Mouse (Mus musculus) embryonic facial prominence, embryonic 10.5 days (tissue): ENCODE results near the gene Mef2d. TPM values are rescaled to one million over a fixed set of nuclear protein-coding genes. Genes with fewer than 3 reads are reported as not detected.

Experiments
- DNase-seq: peaks from one replicate; pipeline ENCODE4 v3.0.0-alpha.2; 2017; ENCODE audit warnings: low spot score
- H3K27ac ChIP-seq: fragments of 300-500 bp; sonication (generic); replicated peaks from 2 replicates; pipeline ENCODE4 v1.5.1; 2016; ENCODE audit warnings: mild to moderate bottlenecking
- H3K27me3 ChIP-seq: fragments of 300-500 bp; sonication (generic); replicated peaks from 2 replicates; pipeline ENCODE4 v1.6.1; 2016; ENCODE audit warnings: low read depth, mild to moderate bottlenecking; ENCODE audit not compliant: poor library complexity, severe bottlenecking
- H3K36me3 ChIP-seq: fragments of 300-500 bp; sonication (generic); replicated peaks from 2 replicates; pipeline ENCODE4 v1.6.1; 2016; ENCODE audit warnings: mild to moderate bottlenecking, moderate library complexity
- H3K4me1 ChIP-seq: fragments of 300-500 bp; sonication (generic); 2 replicates; pipeline ENCODE4 v1.6.1; 2016
- H3K4me3 ChIP-seq: fragments of 300-500 bp; sonication (generic); 2 replicates; pipeline ENCODE4 v1.5.1; 2016; ENCODE audit warnings: mild to moderate bottlenecking, moderate library complexity
- H3K9me3 ChIP-seq: fragments of 300-500 bp; sonication (generic); 2 replicates; pipeline ENCODE4 v1.6.1; 2016; ENCODE audit warnings: mild to moderate bottlenecking
- WGBS: fragments of 180-500 bp; shearing (Covaris S2); methylation state at CpG from one replicate; pipeline ENCODE4 v1.1.7; 2016; 5-methylcytosine and 5-hydroxymethylcytosine counted together
- microRNA-seq: library from miRNA; unstranded; fragments of <30 nt; microRNA quantifications from one replicate; pipeline ENCODE4, GENCODE M21; 2017
- polyA plus RNA-seq: library from polyadenylated mRNA; unstranded; fragments of >200 nt; fragmentation: Nextera tagmentation; extraction: Ambion mirVana; gene quantifications from 2 replicates; pipeline ENCODE4 v1.2.1, GENCODE M21; 2016

Mef2d gene
- polyA plus RNA-seq, 1 experiment from 2014 or later: 12.1 TPM

GRCm38 (mm10) chr3:88220842-88221241 lies 78.7 kb downstream of the Mef2d start:
- no peak overlapping the region for H3K4me3 ChIP-seq
- DNase-seq: peak; percentile 87
- peaks cover 7% of the 10 kb centered on the region; the same call in 1 of the 2 replicates for H3K4me1 ChIP-seq
- no peaks in the 10 kb centered on the region for H3K9me3 ChIP-seq
- H3K27me3 ChIP-seq: peaks cover 100% of the 10 kb centered on the region
- 3% methylated on average over 6 of the region's 6 CpGs for WGBS
- H3K27ac ChIP-seq: no peak overlapping the region
- H3K36me3 ChIP-seq: no peaks in the 10 kb centered on the region

Small RNA genes lying within 50 kb of the gene (microRNA-seq; reads per million reads assigned to microRNA genes)
- gene Gm25641: not detected
- 1.5 reads per million for gene Mir3093
- not detected for gene Mir9-1

Other genes with a start within 250 kb of the Mef2d start
- 269 and 278 TPM in 2 replicates for gene Hdgf, start 236.1 kb upstream of the Mef2d start, polyA plus RNA-seq
- gene Mrpl24, start 222.9 kb upstream of the Mef2d start, polyA plus RNA-seq: 78.4 and 79.3 TPM in 2 replicates
- gene Isg20l2, start 212.1 kb upstream of the Mef2d start, polyA plus RNA-seq: 78.0 and 81.3 TPM in 2 replicates
- 20.6 and 21.5 TPM in 2 replicates for gene Rrnad1, start 211.7 kb upstream of the Mef2d start, polyA plus RNA-seq
- 686 and 800 TPM in 2 replicates for gene Crabp2, start 193.7 kb upstream of the Mef2d start, polyA plus RNA-seq
- 35.3 and 46.2 TPM in 2 replicates for gene Nes, start 171.3 kb upstream of the Mef2d start, polyA plus RNA-seq
- 0.32 and 0.41 TPM in 2 replicates for gene Bcan, start 142.1 kb upstream of the Mef2d start, polyA plus RNA-seq
- gene Hapln2, start 114.8 kb upstream of the Mef2d start, polyA plus RNA-seq: not detected in 2 replicates
- 52.2 and 52.4 TPM in 2 replicates for gene Gpatch4, start 99.3 kb upstream of the Mef2d start, polyA plus RNA-seq
- gene Naxe, start 83.9 kb upstream of the Mef2d start, polyA plus RNA-seq: 126 and 145 TPM in 2 replicates
- gene Ttc24, start 64.1 kb upstream of the Mef2d start, polyA plus RNA-seq: 0.09 and 0.24 TPM in 2 replicates
- 27.3 and 28.2 TPM in 2 replicates for gene Iqgap3, start 60.4 kb upstream of the Mef2d start, polyA plus RNA-seq
- gene Rhbg, start 112.3 kb downstream of the Mef2d start, polyA plus RNA-seq: 0.17 TPM in 1 of 2 replicates, not detected in the other
- not detected in 2 replicates for gene Gm38392, start 144.8 kb downstream of the Mef2d start, polyA plus RNA-seq
- 12.6 and 14.7 TPM in 2 replicates for gene Tsacc, start 154.6 kb downstream of the Mef2d start, polyA plus RNA-seq
- gene Cct3, start 154.7 kb downstream of the Mef2d start, polyA plus RNA-seq: 862 and 910 TPM in 2 replicates
- gene Glmp, start 182.7 kb downstream of the Mef2d start, polyA plus RNA-seq: 142 and 153 TPM in 2 replicates
- gene Tmem79, start 193.8 kb downstream of the Mef2d start, polyA plus RNA-seq: 2.4 and 4.8 TPM in 2 replicates
- 84.8 and 86.3 TPM in 2 replicates for gene Smg5, start 193.9 kb downstream of the Mef2d start, polyA plus RNA-seq
- gene Paqr6, start 222.2 kb downstream of the Mef2d start, polyA plus RNA-seq: 0.43 and 1.2 TPM in 2 replicates
- gene Bglap3, start 230.4 kb downstream of the Mef2d start, polyA plus RNA-seq: 0.10 and 0.35 TPM in 2 replicates
- gene Bglap2, start 236.3 kb downstream of the Mef2d start, polyA plus RNA-seq: not detected in 2 replicates
- not detected in 2 replicates for gene Bglap, start 242.1 kb downstream of the Mef2d start, polyA plus RNA-seq